11 mouse cellular contexts compared by ENCODE assay signal in the genomic region with DNA sequence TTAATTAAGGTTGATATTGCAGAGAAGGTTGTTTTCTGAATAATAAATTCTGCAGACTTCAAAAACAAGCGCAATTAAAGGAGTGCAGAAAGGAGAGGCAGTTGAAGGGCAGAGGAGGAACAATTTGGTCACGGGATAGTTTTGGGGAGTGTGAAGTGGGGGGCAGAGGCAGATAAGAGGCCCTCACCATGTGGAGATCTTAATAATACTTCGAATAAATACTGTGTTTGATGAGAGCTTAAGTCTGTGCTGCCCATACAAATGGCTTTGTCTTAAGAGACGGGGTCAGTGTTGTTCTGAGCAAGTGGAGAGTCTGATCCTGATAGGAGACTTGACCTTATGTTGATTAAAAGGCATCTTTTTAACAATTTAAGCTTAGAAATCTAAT.
A peak's percentile ranks its signal among the peaks of the same experiment; 100 is the strongest.
DNase-seq lines count a peak whose midpoint lies in the region; ATAC-seq and TF ChIP-seq lines count a peak whose summit lies in the region.
"Had no signal": no experiment of that assay in that cellular context is flagged by ENCODE, and none has a peak within 500 bp of the region (broad histone marks: within the 10 kb centered on the region; RNA-seq: fewer than 3 reads in every experiment).

No protein-coding gene starts in this region.

- H3K27me3 ChIP-seq in heart, embryonic 15.5 days, result no peaks in the 10 kb centered on the region
- no peaks in the 10 kb centered on the region for H3K27me3 ChIP-seq in forebrain, postnatal 0 days (ENCODE audit: insufficient read depth, low read length)
- H3K27me3 ChIP-seq in midbrain, embryonic 10.5 days (ENCODE audit: low read depth, poor library complexity, severe bottlenecking), result peaks cover 34% of the 10 kb centered on the region
- no peaks in the 10 kb centered on the region for H3K27me3 ChIP-seq in neural tube, embryonic 14.5 days (ENCODE audit: control insufficient read depth, insufficient read depth, low read length)

- TF ChIP-seq CTCF in forebrain, postnatal 0 days (IDR thresholded peaks at IDR 0.05; ENCODE audit: low read depth), result no peak

- no peak for DNase-seq in heart, adult 9 months (ENCODE audit: low spot score in 2 of 2)
- DNase-seq in forebrain, postnatal 0 days, result no peak
- no peak for DNase-seq in midbrain, embryonic 10.5 days (ENCODE audit: low spot score)
- no peak for DNase-seq in frontal cortex, adult 2 months (ENCODE audit: extremely low spot score in 1 of 2, low spot score in 1 of 2)
- no peak for DNase-seq in gastrocnemius, adult 18-20 months (ENCODE audit: low spot score)
- no peak for DNase-seq in right cerebral cortex, postnatal 25 days
- DNase-seq: cerebellum, adult 11 months had no signal

- H3K4me1 ChIP-seq in heart, embryonic 15.5 days (replicated peaks), result peaks cover 16% of the 10 kb centered on the region
- H3K4me1 ChIP-seq in forebrain, postnatal 0 days (ENCODE audit: insufficient read depth), result peaks cover 13% of the 10 kb centered on the region; the same call in 1 of the 2 replicates
- peaks cover 29% of the 10 kb centered on the region for H3K4me1 ChIP-seq in midbrain, embryonic 10.5 days
- peaks cover 14% of the 10 kb centered on the region for H3K4me1 ChIP-seq in neural tube, embryonic 14.5 days (ENCODE audit: control insufficient read depth, insufficient read depth, low read length)

- H3K36me3 ChIP-seq in heart, embryonic 15.5 days, result no peaks in the 10 kb centered on the region
- H3K36me3 ChIP-seq in forebrain, postnatal 0 days (ENCODE audit: insufficient read depth), result no peaks in the 10 kb centered on the region
- H3K36me3 ChIP-seq in midbrain, embryonic 10.5 days, result no peaks in the 10 kb centered on the region
- no peaks in the 10 kb centered on the region for H3K36me3 ChIP-seq in neural tube, embryonic 14.5 days (ENCODE audit: control insufficient read depth, insufficient read depth, low read length)

- 65% methylated on average over 4 of the region's 4 CpGs for WGBS in heart, embryonic 15.5 days
- WGBS in forebrain, postnatal 0 days, result 17% methylated on average over 4 of the region's 4 CpGs
- 51% methylated on average over 4 of the region's 4 CpGs for WGBS in midbrain, embryonic 10.5 days
- WGBS in neural tube, embryonic 14.5 days, result 52% methylated on average over 4 of the region's 4 CpGs

- H3K4me2 ChIP-seq in heart, embryonic 15.5 days, result no peak overlapping the region
- no peak overlapping the region for H3K4me2 ChIP-seq in forebrain, postnatal 0 days (ENCODE audit: low read depth)
- H3K4me2 ChIP-seq in neural tube, embryonic 14.5 days (ENCODE audit: low read depth, low read length), result no peak overlapping the region
- H3K4me2 ChIP-seq: lung, embryonic 14.5 days had no signal

- no peak overlapping the region for H3K9ac ChIP-seq in heart, embryonic 15.5 days
- H3K9ac ChIP-seq in forebrain, postnatal 0 days, result no peak overlapping the region
- no peak overlapping the region for H3K9ac ChIP-seq in neural tube, embryonic 14.5 days (replicated peaks; ENCODE audit: low read depth, low read length)
- H3K9ac ChIP-seq: lung, embryonic 14.5 days had no signal

- 0 out of 2 replicates have a peak overlapping the region, but pooled peaks have one; percentile 9 for H3K27ac ChIP-seq in heart, embryonic 15.5 days
- H3K27ac ChIP-seq in forebrain, postnatal 0 days (ENCODE audit: low read depth, low read length), result peak overlapping the region; percentile 57; the same call in 1 of the 2 replicates
- H3K27ac ChIP-seq in midbrain, embryonic 10.5 days (replicated peaks), result peak overlapping the region; percentile 79; the same call in 1 of the 2 replicates
- H3K27ac ChIP-seq in neural tube, embryonic 14.5 days (ENCODE audit: low read depth, low read length), result 0 out of 2 replicates have a peak overlapping the region, but pooled peaks have one; percentile 73

- no peak for ATAC-seq in heart, embryonic 15.5 days (replicated peaks; ENCODE audit: insufficient number of reproducible peaks, insufficient read depth, low FRiP score, low read depth)
- ATAC-seq in forebrain, postnatal 0 days, result no peak
- no peak for ATAC-seq in neural tube, embryonic 14.5 days (ENCODE audit: low read depth)
- ATAC-seq: inflammation-experienced regulatory T-cells, adult 6 months had no signal

- H3K9me3 ChIP-seq in heart, embryonic 15.5 days (replicated peaks), result no peaks in the 10 kb centered on the region
- H3K9me3 ChIP-seq in forebrain, postnatal 0 days (ENCODE audit: low read length), result no peaks in the 10 kb centered on the region
- H3K9me3 ChIP-seq in midbrain, embryonic 10.5 days (replicated peaks), result 0 out of 2 replicates have a peak, but pooled peaks cover 2% of the 10 kb centered on the region
- H3K9me3 ChIP-seq in neural tube, embryonic 14.5 days (ENCODE audit: control insufficient read depth, low read length), result no peaks in the 10 kb centered on the region

- no peak overlapping the region for H3K4me3 ChIP-seq in heart, embryonic 15.5 days
- no peak overlapping the region for H3K4me3 ChIP-seq in forebrain, postnatal 0 days (ENCODE audit: low read depth, low read length)
- no peak overlapping the region for H3K4me3 ChIP-seq in midbrain, embryonic 10.5 days
- H3K4me3 ChIP-seq in neural tube, embryonic 14.5 days (ENCODE audit: low read depth, low read length), result no peak overlapping the region

Comparison
In these comparisons a context has a peak if more than half of its experiments do, and no peak if none do; other contexts are left out.
1. H3K27ac ChIP-seq: peak in every context shown above with its lines; median percentile 79 in midbrain, embryonic 10.5 days; 73 in neural tube, embryonic 14.5 days; 57 in forebrain, postnatal 0 days; 9 in heart, embryonic 15.5 days.